Mouse (Mus musculus): ENCODE data around the gene Sox1.

Sox1 gene

DNA sequence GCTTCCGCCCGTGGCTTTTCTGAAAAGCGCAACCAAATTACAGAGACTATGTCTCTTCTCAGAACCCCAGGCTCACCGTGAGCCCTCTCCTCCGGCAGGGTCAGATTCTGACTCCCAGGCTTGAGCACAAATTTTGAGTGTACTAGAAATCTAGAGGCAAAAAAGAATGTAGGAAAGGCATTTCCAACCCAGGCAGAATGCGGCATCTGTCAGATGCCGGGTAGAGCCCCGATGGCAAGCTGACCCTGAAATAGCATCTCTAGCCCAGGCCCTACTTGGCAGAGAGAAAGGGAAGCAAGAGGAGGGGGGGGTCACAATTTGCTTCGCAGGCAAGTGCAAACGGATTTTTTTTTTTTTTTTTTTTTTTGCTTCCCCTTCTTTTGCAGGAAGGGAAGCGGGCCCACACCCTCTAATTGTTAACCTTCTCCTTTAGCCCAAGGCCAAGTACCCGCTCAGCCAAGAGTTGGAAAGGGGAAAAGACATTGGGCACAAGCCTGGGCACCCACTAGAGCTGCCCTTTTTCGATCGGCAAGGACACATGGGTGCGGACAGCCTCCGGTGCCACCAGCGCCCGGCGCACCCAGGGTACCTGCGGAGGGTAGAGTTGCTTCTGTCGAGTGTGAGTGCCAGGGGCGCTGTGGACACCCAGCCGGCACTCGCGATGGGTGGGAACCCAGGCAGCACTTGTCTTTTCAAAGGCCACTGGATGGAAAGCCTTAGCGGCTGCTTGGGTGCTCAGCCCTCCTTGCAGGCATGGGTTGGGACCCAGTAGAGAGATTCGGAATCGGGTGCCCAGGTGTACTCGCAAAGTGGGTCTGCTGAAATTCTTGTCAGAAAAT lies 5.1 kb upstream of the Sox1 start:
- DNase-seq: no peak

DNA sequence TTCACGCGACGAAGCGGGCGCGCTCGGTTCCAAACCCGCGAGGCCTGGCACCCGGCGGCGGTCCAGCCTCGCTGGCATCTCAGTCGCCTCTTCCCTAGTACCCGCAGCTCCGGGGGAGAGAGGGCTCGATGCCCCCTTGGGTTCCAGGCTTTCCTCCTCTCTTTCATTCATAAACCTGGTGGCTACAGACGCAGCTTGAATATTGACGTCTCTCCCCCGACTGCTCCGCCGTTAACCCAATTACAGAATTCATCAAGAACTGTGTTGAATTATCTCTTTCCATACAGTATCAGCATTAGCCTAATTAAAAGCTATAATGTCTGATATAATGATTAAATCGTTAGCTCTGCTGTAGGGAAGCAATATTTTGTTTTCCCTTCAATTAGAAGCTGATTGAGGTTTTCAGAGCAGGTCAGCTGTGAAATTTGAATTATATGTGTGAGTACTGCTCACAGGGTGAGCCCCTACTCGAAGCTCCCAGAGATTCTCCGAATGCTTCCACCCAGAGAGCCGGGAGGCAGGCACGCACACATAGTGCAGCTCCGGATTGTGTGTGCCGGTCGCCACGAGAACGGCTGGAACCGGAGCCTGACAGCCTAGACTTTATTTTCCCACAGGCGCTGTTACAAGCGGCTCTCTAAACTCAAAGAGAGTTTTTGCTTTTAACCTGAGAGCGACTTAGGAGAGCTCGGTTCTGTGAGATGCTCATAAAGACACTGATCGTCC lies 4.3 kb upstream of the Sox1 start:
- peak; percentile 53 for DNase-seq

DNA sequence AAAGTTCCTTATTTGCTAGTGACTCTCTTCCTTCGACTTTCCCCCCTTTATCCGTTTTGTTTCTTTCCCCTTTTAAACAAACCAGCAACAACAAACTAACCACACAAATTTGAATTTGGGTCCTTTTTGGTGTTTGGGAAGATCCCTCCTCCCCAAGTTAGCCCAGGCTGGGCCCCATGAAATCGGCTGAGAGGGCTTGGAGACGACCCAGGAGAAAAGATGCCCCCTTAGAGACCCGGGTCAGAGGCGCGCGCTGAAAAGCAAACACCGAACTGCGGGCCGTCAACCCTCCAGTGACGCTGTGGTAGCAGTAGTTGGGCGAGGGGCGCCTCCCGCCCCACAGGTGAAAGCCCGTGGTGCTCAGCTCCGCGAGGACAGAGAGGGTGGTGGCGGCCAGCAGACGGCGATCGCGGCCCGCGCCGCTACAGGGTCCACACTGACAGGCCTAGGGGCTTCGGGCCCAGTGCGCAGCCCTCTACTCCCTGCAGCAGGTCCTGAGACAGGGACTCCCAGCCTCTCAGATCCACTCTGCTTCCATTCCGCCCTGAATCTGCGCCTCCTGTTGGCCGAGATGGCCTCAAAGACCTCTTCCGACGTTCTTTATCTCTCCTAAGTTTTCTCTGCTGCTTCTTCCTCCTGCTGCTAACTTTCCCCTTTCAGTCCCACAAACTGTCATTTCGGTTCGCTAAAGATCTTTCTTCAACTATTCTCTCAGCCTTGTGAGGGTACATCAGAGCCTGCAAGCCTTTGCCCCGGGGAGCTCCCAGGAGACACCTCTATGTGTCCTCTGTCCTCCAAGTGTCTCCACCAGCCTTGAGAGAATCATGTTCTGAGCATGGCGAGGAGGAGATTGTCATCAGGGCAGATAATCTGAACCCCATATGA lies 3.5 kb upstream of the Sox1 start:
- peak; percentile 85 for DNase-seq

DNA sequence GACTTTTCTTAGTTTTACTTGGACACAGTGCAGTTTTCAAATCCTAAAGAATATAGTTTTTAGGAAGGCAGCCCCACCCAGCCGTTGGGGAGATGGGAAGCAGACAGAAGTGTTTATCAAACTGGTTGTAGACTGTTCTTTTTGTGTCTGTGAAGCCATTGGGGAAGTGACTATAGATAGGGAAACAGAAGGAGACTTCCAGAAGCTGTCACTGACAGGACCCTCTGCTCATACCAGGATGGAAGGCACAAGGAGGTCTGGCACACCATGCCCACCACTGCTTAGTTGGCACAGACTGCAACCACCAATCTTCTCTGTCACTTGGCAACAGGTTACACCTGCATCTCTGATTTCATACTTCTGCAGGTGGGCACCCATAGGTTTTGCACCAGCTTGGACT lies 2.3 kb upstream of the Sox1 start:
- no peak for DNase-seq

- peak; percentile 49 for DNase-seq
Observed at GRCm38 (mm10) chr8:12394385-12395000, 602 bp upstream of the Sox1 start.

GRCm38 (mm10) chr8:12396501-12397345 lies 1.6 kb downstream of the Sox1 start:
- peak; percentile 74 for DNase-seq

DNA sequence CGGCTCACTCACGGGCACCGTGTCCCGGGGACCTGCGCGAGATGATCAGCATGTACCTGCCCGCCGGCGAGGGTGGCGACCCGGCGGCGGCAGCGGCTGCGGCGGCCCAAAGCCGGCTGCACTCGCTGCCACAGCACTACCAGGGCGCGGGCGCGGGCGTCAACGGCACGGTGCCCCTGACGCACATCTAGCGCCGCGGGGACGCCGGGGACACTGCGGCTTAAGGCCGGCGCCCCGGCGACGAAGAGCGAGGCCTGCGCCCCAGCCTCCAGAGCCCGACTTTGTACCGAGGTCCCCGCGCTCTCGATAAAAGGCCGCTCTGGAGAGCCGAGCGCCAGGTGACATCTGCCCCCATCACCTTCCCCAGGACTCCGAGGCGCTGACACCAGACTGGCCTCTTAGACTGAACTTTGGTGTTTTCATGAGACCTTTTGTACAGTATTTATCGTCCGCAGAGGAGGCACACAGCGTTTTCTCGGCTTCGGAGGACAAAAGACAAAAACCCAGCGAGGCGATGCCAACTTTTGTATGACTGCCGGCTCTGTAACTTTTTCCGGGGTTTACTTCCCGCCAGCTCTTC lies 2.3 kb downstream of the Sox1 start:
- DNase-seq: peak; percentile 56

DNA sequence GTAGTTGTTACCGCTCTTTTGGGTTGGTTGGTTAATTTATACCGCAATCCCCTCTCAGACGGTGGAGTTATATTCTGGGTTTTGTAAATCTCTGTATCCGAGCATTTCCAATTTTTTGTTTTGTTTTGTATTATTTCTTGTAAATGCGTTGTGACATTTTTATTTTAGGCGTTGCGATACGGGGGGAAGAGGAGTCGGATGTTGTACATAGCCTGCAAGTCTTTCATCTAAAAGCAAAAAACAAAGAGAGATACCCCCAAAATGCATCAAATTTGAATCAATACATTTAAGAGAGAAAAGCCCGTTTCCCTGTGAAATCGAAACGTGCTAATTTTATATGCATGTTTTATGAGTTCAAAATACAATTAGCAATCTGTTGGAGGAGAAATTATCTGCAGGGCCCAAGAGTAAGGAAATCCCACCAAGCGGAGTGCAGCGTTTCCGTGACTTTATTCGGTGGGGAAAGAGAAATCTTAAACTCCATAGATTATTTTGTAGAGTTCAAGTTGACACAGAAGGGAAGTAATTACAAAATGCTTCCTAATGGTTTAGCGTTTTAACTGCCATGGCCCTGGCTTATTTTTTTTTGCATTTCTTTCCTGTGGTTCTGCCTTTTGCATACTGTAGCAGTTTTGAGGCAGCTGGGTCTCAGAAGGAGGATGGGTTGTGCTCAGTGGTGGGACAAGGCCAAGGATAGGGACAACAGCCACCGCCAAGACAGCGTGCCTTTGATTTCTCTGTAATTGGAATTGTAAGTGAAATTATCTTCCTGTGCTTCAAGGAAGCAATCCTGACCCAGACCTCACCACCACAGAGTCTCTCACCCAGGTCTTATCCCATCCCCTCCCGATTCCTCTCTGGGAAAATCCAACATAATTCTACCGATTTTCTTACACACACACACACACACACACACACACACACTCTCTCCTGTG lies 3.2 kb downstream of the Sox1 start:
- no peak for DNase-seq

DNA sequence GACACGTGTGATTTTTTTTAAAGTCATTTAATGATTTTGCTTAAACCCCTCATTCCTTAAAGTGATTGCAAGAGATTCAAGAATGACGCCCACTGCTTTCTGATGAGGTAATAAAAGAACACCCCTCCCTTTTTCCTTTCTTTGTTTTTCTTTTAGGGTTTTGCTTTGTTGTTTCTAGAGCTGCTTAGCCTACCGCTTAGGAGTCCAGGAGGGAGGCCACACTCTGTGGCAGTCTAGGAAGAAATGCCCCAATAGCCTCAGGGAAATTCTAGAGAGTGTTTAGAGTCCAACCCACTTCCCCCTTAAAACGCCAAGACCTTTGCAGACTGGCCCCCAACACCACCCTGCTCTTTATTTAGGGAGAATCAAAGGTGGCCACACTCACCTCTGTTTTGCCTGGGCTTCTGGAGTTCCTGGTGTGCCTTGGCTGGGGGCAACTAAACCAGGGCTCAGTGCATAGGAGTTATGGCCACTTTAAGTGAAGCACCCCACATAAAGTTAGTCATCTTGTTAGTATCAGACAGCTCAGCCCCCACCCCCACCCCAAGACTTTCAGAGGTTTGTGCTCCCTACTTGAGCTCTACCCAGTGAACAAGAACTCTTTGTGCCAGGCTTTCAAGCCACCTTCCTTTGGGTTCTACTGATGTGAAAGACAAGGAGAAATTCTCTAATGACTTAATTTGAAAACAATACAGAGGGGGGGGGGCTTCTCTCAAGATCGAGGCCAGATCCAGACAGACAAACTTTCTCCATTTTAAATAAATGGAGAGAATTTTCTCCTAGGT lies 4.5 kb downstream of the Sox1 start:
- peak; percentile 54 for DNase-seq

- DNase-seq: peak; percentile 83
Observed at GRCm38 (mm10) chr8:12400611-12401390, 5.7 kb downstream of the Sox1 start.

GRCm38 (mm10) chr8:12401391-12402270 lies 6.5 kb downstream of the Sox1 start:
- DNase-seq: peak; percentile 68

DNA sequence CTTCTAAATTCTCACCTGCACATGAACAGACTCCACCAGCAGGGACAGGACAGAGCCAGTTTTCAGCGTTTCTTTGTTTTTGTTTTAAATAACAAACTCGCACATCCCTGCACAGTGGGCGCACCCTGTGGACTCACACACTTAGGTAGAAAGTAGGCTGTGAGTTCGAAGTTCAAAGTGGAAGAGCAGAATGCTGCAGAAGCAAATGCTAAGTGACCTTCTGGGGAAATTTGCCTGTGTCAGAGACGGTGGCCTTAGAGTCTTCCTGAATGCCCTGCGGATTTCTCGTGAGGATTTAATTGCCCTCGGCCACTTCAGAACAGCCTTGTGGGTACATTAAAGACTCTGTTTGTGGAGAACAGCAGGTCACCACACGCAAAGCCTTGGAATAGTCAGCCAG lies 7.6 kb downstream of the Sox1 start:
- peak; percentile 52 for DNase-seq

DNA sequence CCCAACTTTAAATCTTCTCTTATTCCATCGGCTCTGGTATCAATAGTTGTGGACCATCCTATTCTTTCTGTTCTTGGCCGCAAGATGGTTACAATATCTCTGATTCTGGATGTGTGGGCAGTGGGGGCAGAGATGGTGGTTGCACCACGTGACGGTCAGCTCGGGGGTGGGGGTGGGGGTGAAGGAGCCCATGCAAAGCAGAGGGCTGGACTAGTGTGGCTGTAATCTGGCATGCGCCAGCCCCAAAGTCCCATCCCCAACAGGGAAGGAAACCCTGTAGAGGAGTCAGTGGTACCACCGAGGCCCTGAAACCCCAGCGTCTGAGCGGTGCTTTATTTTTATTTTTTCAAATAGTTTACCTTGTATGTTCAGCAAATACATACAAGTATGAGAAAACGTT lies 12.9 kb downstream of the Sox1 start:
- no peak for DNase-seq

- DNase-seq: no peak
Observed at GRCm38 (mm10) chr8:12409976-12410375, 14.9 kb downstream of the Sox1 start.

- no peak for DNase-seq
Observed at GRCm38 (mm10) chr8:12417056-12417455, 22.0 kb downstream of the Sox1 start.

GRCm38 (mm10) chr8:12420537-12420936 lies 25.4 kb downstream of the Sox1 start:
- DNase-seq: no peak

GRCm38 (mm10) chr8:12425906-12426305 lies 30.8 kb downstream of the Sox1 start:
- no peak for DNase-seq

GRCm38 (mm10) chr8:12427346-12427745 lies 32.3 kb downstream of the Sox1 start:
- no peak for DNase-seq
